25 mouse cellular contexts compared by ENCODE assay signal in the genomic region with DNA sequence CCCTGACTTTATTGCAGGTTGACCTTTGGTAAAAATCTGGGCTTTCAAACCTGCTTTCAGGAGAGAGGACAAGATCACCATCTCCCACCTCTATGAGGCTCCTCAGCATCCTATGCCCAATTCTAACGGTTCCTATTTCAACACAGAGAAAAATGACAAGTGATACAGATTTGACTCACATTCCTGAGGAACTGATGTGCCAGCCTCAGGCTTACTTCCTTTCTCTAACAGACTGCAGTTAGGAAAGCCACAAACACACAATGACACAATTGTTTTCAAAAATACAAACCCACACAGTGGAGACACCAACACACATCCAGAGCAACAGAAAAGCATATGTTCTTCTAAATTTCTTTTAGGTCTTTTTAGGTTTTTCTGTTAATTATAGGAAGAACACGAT. TPM values are rescaled to one million over a fixed set of nuclear protein-coding genes. Genes with fewer than 3 reads are reported as not detected.
"Had no signal": no experiment of that assay in that cellular context is flagged by ENCODE, and none has a peak within 500 bp of the region (broad histone marks: within the 10 kb centered on the region; RNA-seq: fewer than 3 reads in every experiment).

No protein-coding gene starts in this region.

- DNase-seq: kidney, adult 2 months; kidney, postnatal 25 days; layer of hippocampus, adult 9-11 months; liver, postnatal 0 days; lung, embryonic 14.5 days; right cerebral cortex, adult 18-20 months; right cerebral cortex, postnatal 14 days; right cerebral cortex, postnatal 4 days; thymus, adult 2 months; thymus, postnatal 14 days; thymus, postnatal 4 days had no signal

- H3K4me3 ChIP-seq: layer of hippocampus, adult 2 months; limb, embryonic 15.5 days; midbrain, embryonic 10.5 days; midbrain, embryonic 13.5 days had no signal

- H3K9ac ChIP-seq: limb, embryonic 15.5 days; liver, embryonic 14.5 days; liver, postnatal 0 days; lung, embryonic 14.5 days; midbrain, embryonic 13.5 days had no signal

- H3K27me3 ChIP-seq: limb, embryonic 15.5 days had no signal

- ATAC-seq: liver, postnatal 0 days; lung, postnatal 0 days; midbrain, embryonic 13.5 days; midbrain, embryonic 16.5 days had no signal

- H3K27ac ChIP-seq: kidney, postnatal 0 days; layer of hippocampus, adult 2 months; limb, embryonic 15.5 days; liver, embryonic 14.5 days; macrophage; midbrain, embryonic 10.5 days; midbrain, embryonic 13.5 days; stomach, postnatal 0 days had no signal

- H3K9me3 ChIP-seq: limb, embryonic 15.5 days; megakaryocyte, embryonic 14.5 days had no signal

- H3K4me2 ChIP-seq: limb, embryonic 15.5 days; liver, embryonic 11.5 days; lung, embryonic 14.5 days; midbrain, embryonic 13.5 days had no signal

RNA-seq across cellular contexts. Expression of gene Six4, which starts 5.4 kb away (rescaled TPM):
- polyA plus RNA-seq: liver, postnatal 0 days; macrophage had no signal

RNA-seq across cellular contexts. Expression of gene Six1, which starts 54.1 kb away (rescaled TPM):
- polyA plus RNA-seq: large intestine, adult 2 months; macrophage; stomach, embryonic 14.5 days had no signal
